Mouse (Mus musculus) cerebellum, postnatal 36 days (tissue): ENCODE measurements around the gene Tnks2.

Experiments
- DNase-seq, 2 experiments: peaks; one replicate each; pipeline ENCODE4 v3.0.0; 2021 to 2022; ENCODE audit warnings: mixed read lengths in 2 of 2

Gene Tnks2

GRCm38 (mm10) chr19:36903377-36903776 is 69.3 kb downstream of the Tnks2 start:
- no peak for DNase-seq

- DNase-seq = peak; percentile 49 to 50
Measured at GRCm38 (mm10) chr19:36904211-36905007, 70.4 kb downstream of the Tnks2 start.

DNA sequence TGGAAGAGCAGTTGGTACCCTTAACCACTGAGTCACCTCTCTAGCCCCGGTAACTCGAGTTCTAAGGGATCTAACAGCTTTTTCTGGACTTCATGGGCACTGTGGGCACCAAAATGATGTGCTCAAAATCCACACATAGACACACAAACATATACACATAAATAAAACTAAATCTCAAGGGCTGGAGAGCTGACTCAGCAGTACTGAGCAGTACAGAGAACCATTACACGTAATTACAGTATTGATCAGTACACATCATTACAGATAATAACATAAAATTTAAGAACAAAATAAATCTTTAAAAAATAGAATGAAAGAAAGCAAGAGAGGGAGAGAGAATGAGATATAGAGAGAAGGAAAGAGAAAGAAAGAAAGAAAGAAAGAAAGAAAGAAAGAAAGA is 75.1 kb downstream of the Tnks2 start:
- no peak for DNase-seq

DNA sequence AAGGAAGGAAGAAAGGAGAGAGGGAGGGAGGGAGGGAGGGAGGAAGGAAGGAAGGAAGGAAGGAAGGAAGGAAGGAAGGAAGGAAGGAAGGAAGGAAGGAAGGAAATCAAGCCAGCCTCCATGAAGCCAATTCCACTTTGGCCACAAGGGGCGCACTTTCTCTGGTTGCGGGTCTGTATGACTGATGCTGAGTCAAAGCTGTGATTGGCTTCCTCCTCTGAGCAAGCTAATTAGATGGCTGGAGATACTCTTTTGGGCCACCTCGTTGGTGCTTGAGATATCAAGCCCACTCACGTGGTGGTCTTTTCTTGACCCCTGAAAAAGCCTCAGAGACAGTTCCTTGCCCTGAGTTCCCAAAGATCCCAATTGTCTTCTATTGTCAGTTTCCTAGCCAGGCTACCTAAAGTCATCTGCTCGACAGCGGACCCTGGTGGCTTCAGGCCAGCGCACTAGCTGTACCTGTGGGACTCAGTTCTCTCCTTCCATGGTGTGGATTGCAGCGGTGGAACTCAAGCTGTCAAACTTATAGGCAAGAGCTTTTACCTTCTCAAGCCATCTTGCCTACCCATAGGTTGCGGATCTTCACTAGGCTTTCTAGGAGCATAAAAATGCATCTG is 75.8 kb downstream of the Tnks2 start:
- DNase-seq = peak; percentile 73 to 80

DNA sequence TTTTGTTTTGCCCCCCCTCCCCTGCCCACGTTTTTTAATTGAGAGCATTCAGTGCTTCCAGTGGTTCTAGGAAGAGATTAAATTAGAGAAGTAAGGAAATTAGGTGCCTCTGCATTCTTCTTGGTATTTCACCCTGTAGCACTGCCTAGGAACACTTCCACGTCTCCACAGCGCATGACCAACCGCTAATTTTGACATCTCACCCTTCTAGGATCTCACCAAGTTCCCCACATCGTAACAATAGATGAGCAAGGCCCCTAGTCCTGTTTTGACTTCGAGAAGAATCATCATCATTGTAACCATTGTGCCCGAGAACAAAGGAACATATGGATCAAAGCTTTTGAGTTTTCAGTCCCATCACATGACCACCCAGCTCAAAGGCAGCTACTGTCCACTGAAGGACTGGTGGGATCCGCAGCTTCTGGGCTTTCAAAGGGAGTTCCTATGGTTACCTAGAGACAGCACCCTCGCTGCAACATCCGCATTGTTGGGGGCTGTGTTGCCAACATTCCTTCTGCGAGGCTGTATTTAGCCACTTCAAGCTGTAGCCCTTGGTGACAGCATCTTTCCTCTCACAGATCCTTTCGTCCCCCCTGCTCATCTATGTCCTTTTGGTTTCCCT is 76.5 kb downstream of the Tnks2 start:
- DNase-seq = no peak

GRCm38 (mm10) chr19:36913064-36913463 is 79.0 kb downstream of the Tnks2 start:
- DNase-seq = no peak

GRCm38 (mm10) chr19:36916206-36916605 is 82.2 kb downstream of the Tnks2 start:
- no peak for DNase-seq

GRCm38 (mm10) chr19:36916876-36917389 is 82.9 kb downstream of the Tnks2 start:
- DNase-seq = no peak

- DNase-seq = peak; percentile 82 to 84
Measured at GRCm38 (mm10) chr19:36918441-36919301, 84.6 kb downstream of the Tnks2 start.

- no peak for DNase-seq
Measured at GRCm38 (mm10) chr19:36919466-36919865, 85.4 kb downstream of the Tnks2 start, which contains the start of gene Fgfbp3. TSS of gene Fgfbp3 (minus strand) at chr19:36919615.

DNA sequence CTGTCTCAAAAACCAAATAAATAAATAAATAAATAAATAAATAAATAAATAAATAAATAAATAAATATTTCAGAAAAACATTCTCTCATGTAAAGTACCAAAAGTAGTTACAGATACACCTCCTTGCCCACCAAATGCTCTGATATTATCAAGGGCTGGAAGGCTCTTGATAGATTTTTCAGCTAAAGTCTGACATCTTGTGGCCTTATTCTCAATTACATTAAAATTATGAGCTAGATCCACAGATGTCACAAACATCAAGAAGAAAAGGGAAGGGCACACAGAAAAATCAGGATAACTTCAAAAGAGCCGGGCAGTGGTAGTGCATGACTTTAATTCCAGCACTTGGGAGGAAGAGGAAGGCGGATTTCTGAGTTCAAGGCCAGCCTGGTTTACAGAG is 88.0 kb downstream of the Tnks2 start:
- no peak for DNase-seq

GRCm38 (mm10) chr19:36922936-36923335 is 88.9 kb downstream of the Tnks2 start:
- DNase-seq = no peak

DNA sequence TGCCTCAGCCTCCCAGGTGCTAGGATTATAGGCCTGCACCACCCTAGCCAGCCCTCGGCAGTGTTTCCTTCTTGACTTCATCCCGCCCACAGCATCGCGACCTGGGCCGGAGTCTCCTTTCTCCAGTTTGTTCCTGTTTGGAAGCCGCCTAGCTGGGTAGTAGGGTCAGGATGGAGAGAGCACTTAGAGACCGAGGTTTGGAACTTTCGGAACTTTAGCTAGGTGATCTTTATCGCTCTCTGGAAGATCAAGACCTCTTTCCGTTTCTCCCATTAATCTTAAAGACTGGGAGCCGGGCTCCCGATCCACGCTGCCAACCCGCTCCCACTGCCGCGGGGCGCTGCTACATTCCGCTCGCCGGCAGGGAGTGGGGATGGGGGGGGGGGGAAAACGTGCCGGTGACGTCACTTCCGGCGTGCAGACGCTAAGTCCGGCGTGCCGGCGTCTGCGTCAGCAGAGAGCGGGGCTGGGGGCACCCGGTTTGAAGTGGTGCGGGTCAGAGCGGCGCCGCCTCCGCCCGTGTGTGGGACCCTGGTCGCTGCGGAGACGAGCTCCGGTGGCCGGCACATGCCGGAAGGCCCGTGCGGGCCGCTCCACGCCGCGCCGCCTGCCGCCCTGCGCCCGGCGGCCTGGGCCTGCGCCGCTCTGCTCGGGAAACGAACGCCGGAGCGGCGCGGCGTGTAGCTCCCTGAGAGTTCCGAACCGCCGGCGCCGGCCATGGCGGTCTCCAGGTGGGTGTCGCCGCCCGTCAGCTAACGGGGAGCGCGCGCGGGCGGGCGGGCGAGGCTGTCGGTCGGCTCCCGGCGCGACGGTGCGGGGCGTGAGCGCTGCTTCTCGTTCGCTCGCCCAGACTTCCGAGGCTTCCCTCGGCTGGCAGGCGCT is 91.9 kb downstream of the Tnks2 start, which contains the start of gene Btaf1:
Btaf1 (plus strand) TSS at position 409 of the 882 bp plus-strand sequence.
- DNase-seq = peak; percentile 77 to 86

GRCm38 (mm10) chr19:36926553-36927236 is 92.7 kb downstream of the Tnks2 start:
- no peak for DNase-seq

DNA sequence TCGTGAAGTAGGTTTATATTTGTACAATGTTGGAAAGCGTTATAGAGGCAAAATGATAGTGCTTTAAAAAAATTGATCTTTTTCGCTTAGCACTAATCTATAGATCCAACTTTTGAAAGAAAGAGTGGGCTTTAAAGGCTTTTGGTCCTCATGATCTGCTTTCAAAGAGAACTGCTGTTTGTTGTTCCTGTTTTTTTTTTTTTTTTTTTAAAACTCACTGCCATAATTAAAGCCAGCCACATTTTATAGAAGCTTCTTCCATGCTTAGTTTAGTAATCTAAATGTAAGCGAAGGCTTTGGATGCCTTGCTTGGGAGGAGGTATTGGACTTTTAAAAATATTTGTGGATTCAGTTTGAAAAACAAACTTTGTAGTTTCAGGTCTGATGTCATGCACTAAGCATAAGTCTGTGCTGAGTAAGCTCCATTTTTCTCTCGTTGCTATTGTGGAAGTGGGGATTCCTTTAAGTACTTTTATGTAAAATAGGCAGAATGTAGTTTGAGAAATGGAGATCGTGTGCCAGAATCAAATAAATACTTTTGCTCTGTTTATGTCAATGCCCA is 93.8 kb downstream of the Tnks2 start:
- no peak for DNase-seq

DNA sequence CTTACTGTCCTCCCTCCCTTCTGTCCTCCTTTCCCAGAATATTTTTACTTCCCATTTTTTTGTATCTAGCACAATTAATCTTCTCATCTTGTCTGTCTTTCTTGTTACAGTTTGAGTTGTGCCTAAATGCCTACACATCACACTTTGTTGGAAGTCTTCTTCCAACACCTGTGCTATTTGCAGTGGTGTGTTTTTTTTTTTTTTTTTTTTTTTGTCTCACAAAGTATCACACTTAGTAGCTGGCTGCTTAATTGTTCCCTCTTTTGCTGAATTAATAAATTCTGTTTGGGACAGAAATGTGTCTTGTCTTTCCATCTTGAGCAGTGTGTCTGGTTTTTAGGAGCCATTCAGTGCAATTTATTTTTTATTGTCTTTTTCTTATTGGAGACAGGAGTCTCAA is 95.8 kb downstream of the Tnks2 start:
- no peak for DNase-seq

- no peak for DNase-seq
Measured at GRCm38 (mm10) chr19:36932097-36932496, 98.1 kb downstream of the Tnks2 start.

DNA sequence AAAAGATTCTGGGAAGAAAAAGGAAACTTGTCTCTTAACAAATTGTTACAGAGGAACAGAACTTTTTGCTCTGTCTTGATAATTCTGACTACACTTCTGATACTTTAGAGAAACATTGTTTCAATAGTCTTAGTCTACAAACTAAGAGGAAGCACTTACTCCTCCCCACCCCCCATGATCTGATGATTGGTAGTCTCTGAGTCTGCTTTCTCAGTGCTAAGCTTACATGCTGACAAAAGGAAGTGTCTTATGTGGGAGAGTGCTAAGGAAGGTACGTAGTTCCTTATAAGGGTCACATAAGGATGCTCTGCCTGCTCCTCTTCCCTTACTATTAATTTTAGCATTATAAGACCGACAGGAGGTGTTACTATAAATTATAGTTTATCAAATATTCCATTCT is 98.6 kb downstream of the Tnks2 start:
- DNase-seq = no peak

DNA sequence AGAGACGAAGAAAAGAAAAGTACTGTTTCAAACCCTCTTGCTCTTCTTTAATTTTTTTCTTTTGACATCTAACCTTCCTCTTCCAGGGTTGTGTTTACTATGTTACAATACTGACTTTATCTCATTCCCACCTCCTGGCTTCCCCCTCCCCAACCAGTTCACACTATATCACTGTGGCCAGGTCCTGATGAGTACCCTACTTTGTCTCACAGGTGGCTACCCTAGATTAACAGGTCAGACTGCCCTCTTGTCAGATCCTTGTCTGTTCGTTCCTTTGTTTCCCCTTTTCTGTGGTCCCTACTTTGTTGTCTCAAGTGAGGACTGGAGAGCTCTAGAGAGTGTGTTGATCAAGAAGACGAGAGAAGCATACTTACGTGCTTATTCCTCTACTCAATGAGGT is 102.3 kb downstream of the Tnks2 start:
- no peak for DNase-seq

GRCm38 (mm10) chr19:36938008-36938407 is 104.0 kb downstream of the Tnks2 start:
- DNase-seq = no peak

DNA sequence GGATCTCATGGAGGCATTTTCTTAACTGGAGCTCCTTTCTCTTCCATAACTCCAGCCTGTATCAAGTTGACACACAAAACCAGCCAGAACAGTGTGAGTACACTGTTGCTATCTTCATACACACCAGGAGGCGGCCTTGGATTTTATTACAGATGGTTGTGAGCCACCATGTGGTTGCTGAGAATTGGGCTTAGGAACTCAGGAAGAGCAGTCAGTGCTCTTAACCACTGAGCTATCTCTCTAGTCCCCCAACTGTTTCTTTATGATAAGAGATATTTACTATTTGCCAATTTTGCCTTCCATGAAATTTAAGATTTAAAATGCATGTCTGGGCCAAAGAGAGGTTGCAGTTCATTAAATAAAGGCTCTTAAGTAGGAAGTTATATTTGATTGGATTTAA is 106.0 kb downstream of the Tnks2 start:
- DNase-seq = no peak
